Mouse (Mus musculus): ENCODE results near the gene Mtss1l. TPM values are rescaled to one million over a fixed set of nuclear protein-coding genes. Genes with fewer than 3 reads are reported as not detected.

The Mtss1l gene
- total and polyA plus RNA-seq, 2 experiments from 2014 or later = 49.0 to 71.1 TPM

DNA sequence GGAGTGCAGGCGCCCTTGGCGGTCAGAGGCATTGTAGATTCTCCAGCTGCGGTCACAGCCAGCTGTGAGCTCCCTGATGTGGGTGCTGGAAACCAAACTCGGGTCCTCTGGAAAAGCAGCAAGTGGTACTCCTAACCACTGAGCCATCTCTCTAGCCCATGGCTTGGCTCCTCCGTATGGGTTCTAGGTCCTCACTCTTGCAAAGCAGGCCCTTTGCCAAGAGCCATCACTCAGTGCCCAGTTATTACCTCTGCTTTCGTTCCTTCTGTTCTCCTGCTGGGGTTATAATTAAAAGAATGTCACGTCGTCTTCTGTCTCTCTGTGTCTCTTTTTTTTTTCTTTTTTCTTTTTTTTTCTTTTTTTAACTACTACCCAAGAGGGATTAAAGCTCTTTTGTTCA lies 11.8 kb downstream of the Mtss1l start:
- DNase-seq (no peak), ATAC-seq (no peak)
- no peak for TF ChIP-seq CTCF (IDR thresholded peaks at IDR 0.05; ENCODE audit: low read depth)
- Histone ChIP-seq H3K9ac (no peak overlapping the region), H3K27ac (ENCODE audit: low read depth, low read length) (no peak overlapping the region), H3K36me3 (ENCODE audit: insufficient read depth) (peaks cover 93% of the 10 kb centered on the region), H3K4me2 (ENCODE audit: low read depth) (no peak overlapping the region), H3K9me3 (ENCODE audit: low read length) (no peaks in the 10 kb centered on the region), H3K27me3 (ENCODE audit: insufficient read depth, low read length) (no peaks in the 10 kb centered on the region), H3K4me3 (ENCODE audit: low read depth, low read length) (no peak overlapping the region), H3K4me1 (ENCODE audit: insufficient read depth) (no peaks in the 10 kb centered on the region)
- 79% methylated on average over 8 of the region's 8 CpGs for WGBS

DNA sequence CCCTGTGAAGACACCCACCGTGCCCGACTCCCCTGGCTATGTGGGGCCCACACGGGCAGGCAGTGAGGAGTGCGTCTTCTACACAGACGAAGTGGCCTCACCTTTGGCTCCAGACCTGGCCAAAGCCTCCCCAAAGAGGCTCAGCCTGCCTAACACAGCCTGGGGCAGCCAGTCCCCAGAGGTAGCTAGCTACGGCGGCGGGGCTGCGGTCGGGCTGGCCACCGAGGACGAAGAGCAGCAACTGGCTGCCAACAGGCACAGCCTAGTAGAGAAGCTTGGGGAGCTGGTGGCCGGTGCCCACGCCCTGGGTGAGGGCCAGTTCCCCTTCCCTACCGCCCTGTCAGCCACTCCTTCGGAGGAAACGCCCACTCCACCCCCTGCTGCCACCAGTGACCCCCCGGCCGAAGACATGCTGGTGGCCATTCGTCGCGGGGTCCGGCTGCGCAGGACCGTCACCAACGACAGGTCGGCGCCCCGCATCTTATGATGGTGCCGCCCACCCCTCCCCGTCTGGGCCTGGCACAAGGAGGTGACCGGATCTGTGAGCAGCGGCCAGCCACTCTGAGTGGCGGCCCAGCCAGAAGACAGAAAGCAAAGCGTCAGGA lies 17.4 kb downstream of the Mtss1l start:
- ATAC-seq = no peak
- no peak overlapping the region for H3K4me3 ChIP-seq (ENCODE audit: low read depth, low read length)
- no peak overlapping the region for H3K4me2 ChIP-seq (ENCODE audit: low read depth)
- no peak for TF ChIP-seq CTCF (IDR thresholded peaks at IDR 0.05; ENCODE audit: low read depth)
- H3K9ac ChIP-seq = no peak overlapping the region
- DNase-seq = no peak
- H3K36me3 ChIP-seq (ENCODE audit: insufficient read depth) = peaks cover 65% of the 10 kb centered on the region
- H3K27ac ChIP-seq (ENCODE audit: low read depth, low read length) = no peak overlapping the region
- H3K9me3 ChIP-seq (ENCODE audit: low read length) = no peaks in the 10 kb centered on the region
- no peaks in the 10 kb centered on the region for H3K4me1 ChIP-seq (ENCODE audit: insufficient read depth)
- H3K27me3 ChIP-seq (ENCODE audit: insufficient read depth, low read length) = no peaks in the 10 kb centered on the region
- WGBS = 92% methylated on average over 34 of the region's 35 CpGs

DNA sequence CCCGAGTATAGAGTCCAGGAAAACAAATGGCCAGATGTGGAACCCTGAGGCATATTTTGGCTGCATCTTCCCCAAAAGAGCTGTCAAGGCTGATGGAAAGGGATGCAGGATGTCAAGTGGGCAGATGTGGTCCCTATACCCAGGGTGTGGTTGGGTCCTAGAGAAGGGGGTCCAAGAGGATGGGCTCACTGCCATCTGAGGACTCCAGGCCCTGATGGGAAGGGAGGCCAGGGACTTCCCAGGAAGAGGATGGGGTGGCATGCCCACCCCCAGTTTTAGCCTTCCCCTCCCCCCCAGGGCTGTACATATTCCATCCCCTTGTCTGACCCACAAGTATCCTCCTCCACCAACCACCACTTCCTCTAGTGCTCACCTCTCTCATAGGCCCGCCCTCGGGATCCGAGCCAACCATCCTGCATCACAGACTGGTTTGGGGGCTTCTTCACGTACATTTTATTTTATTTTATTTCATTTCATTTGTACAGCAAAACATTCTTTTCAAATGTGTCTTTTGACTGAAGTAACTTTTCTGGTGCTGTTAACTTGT lies 19.4 kb downstream of the Mtss1l start:
- no peak overlapping the region for H3K27ac ChIP-seq (ENCODE audit: low read depth, low read length)
- DNase-seq (no peak), ATAC-seq (no peak)
- 87% methylated on average over 5 of the region's 5 CpGs for WGBS
- H3K4me1 ChIP-seq (ENCODE audit: insufficient read depth) = no peaks in the 10 kb centered on the region
- H3K36me3 ChIP-seq (ENCODE audit: insufficient read depth) = peaks cover 49% of the 10 kb centered on the region
- no peak overlapping the region for H3K4me3 ChIP-seq (ENCODE audit: low read depth, low read length)
- H3K9me3 ChIP-seq (ENCODE audit: low read length) = no peaks in the 10 kb centered on the region
- no peaks in the 10 kb centered on the region for H3K27me3 ChIP-seq (ENCODE audit: insufficient read depth, low read length)
- no peak for TF ChIP-seq CTCF (IDR thresholded peaks at IDR 0.05; ENCODE audit: low read depth)
- no peak overlapping the region for H3K9ac ChIP-seq
- no peak overlapping the region for H3K4me2 ChIP-seq (ENCODE audit: low read depth)

DNA sequence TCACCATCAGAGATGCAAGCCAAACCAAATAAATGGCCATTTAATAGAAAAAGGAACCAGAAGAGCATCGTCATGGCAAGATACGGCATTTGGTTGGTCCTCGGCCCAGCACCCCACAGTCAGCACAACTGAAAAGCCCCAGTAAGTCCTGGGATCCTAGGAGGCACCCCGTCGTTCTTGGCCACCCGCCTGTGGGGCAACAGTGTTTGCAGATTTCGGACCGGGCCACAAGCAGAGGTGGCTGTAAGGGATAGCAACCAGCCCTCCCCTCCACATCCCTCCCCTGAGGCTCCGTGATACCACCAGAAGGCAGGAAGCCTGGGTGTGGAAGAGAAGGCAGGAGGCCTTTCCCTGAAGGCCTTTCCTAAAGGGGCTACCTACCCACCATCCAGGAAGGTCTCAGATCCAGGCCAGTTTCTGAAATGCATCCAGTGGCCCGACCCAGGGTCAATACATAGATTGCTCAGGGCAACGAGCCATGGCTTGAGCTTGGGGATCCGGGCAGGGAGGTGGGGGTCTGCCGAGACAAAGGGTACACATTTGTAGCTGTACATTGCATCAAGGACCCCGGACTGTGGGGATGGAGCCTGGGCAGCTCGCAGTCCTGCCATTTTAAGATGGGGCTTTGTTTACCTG lies 20.7 kb downstream of the Mtss1l start:
- Histone ChIP-seq H3K4me1 (ENCODE audit: insufficient read depth) (no peaks in the 10 kb centered on the region), H3K27ac (ENCODE audit: low read depth, low read length) (no peak overlapping the region), H3K9ac (no peak overlapping the region), H3K27me3 (ENCODE audit: insufficient read depth, low read length) (no peaks in the 10 kb centered on the region), H3K36me3 (ENCODE audit: insufficient read depth) (peaks cover 38% of the 10 kb centered on the region), H3K4me2 (ENCODE audit: low read depth) (no peak overlapping the region), H3K9me3 (ENCODE audit: low read length) (no peaks in the 10 kb centered on the region), H3K4me3 (ENCODE audit: low read depth, low read length) (no peak overlapping the region)
- TF ChIP-seq CTCF (IDR thresholded peaks at IDR 0.05; ENCODE audit: low read depth) = no peak
- ATAC-seq (no peak), DNase-seq (no peak)
- 80% methylated on average over 15 of the region's 15 CpGs for WGBS

DNA sequence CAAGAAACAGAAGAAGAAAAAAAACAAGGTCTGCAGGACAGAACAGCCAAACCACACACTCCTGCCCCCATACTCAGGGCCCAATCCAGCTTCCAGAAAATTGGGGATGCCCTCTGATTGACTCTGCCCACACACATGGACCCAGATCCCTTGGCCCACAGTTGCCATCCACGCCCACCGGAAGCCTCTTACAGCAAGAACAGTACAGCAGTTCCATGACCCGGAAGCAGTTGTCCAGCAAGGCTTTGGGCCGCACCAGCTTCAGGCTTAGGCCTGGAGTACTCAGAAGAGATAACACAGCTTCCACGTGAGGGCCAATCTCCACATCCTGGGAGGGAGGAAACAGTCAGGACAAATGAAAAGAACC lies 21.2 kb downstream of the Mtss1l start:
- Histone ChIP-seq H3K9me3 (ENCODE audit: low read length) (no peaks in the 10 kb centered on the region), H3K4me2 (ENCODE audit: low read depth) (no peak overlapping the region), H3K27me3 (ENCODE audit: insufficient read depth, low read length) (no peaks in the 10 kb centered on the region), H3K4me3 (ENCODE audit: low read depth, low read length) (no peak overlapping the region), H3K36me3 (ENCODE audit: insufficient read depth) (peaks cover 34% of the 10 kb centered on the region), H3K27ac (ENCODE audit: low read depth, low read length) (no peak overlapping the region), H3K9ac (no peak overlapping the region), H3K4me1 (ENCODE audit: insufficient read depth) (no peaks in the 10 kb centered on the region)
- no peak for TF ChIP-seq CTCF (IDR thresholded peaks at IDR 0.05; ENCODE audit: low read depth)
- no peak for ATAC-seq
- WGBS = 87% methylated on average over 5 of the region's 5 CpGs
- DNase-seq = no peak

DNA sequence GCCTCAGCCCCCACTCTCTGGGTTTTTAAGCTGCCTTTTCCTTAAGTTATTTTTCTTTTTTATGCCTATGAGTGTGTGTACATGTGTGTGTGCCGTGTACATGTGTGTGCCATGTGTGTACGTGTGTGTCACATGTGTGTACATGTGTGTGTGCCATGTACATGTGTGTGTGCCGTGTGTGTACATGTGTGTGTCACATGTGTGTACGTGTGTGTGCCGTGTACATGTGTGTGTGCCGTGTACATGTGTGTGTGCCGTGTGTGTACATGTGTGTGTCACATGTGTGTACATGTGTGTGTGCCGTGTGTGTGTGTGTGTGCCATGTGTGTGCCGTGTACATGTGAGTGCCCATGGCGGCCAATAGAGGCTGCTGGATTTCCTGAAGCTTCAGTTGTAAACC lies 23.9 kb downstream of the Mtss1l start:
- Histone ChIP-seq H3K4me3 (ENCODE audit: low read depth, low read length) (no peak overlapping the region), H3K4me1 (ENCODE audit: insufficient read depth) (no peaks in the 10 kb centered on the region), H3K9ac (no peak overlapping the region), H3K9me3 (ENCODE audit: low read length) (no peaks in the 10 kb centered on the region), H3K27ac (ENCODE audit: low read depth, low read length) (no peak overlapping the region), H3K36me3 (ENCODE audit: insufficient read depth) (peaks cover 6% of the 10 kb centered on the region), H3K4me2 (ENCODE audit: low read depth) (no peak overlapping the region), H3K27me3 (ENCODE audit: insufficient read depth, low read length) (no peaks in the 10 kb centered on the region)
- DNase-seq (no peak), ATAC-seq (no peak)
- 95% methylated on average over 10 of the region's 10 CpGs for WGBS
- no peak for TF ChIP-seq CTCF (IDR thresholded peaks at IDR 0.05; ENCODE audit: low read depth)

DNA sequence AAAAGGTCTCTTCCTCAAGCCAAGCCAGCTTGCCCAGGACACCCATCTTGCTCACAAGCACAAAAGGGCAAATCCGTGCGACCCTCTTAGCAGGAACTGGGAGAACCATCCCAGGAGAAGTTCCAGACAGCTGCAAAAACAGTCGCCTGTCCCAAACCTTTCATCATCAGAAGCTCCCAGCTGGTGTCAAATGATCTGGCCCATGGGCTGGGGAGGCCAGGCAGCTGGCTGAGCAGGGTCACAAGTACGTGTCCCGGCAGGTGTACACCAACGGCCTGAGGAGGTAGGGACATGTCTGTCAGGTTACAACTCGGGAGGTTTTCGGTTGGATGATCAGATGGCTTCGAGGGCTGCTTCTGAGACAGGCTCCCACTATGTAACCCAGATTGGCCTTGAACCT lies 25.4 kb downstream of the Mtss1l start:
- Histone ChIP-seq H3K36me3 (ENCODE audit: insufficient read depth) (no peaks in the 10 kb centered on the region), H3K4me1 (ENCODE audit: insufficient read depth) (no peaks in the 10 kb centered on the region), H3K9me3 (ENCODE audit: low read length) (no peaks in the 10 kb centered on the region), H3K4me3 (ENCODE audit: low read depth, low read length) (no peak overlapping the region), H3K9ac (no peak overlapping the region), H3K27ac (ENCODE audit: low read depth, low read length) (no peak overlapping the region), H3K27me3 (ENCODE audit: insufficient read depth, low read length) (no peaks in the 10 kb centered on the region), H3K4me2 (ENCODE audit: low read depth) (no peak overlapping the region)
- DNase-seq (no peak), ATAC-seq (no peak)
- WGBS = 71% methylated on average over 9 of the region's 9 CpGs
- TF ChIP-seq CTCF (IDR thresholded peaks at IDR 0.05; ENCODE audit: low read depth) = no peak
